Mouse (Mus musculus): ENCODE measurements at regions not wholly inside any gene's neighbourhood (a gene's known extent, or its start where the extent isn't known, plus 50 kb on each side); places are given as distances from the start of the nearest gene placed in this dataset.

- DNase-seq (ENCODE audit: low spot score): no peak
- H3K9me3 ChIP-seq: no peaks in the 10 kb centered on the region
- H3K4me3 ChIP-seq: no peak overlapping the region
- no peaks in the 10 kb centered on the region for H3K27me3 ChIP-seq (ENCODE audit: insufficient read depth, poor library complexity, severe bottlenecking)
- H3K27ac ChIP-seq: no peak overlapping the region
- no peaks in the 10 kb centered on the region for H3K36me3 ChIP-seq
- 85% methylated on average over 2 of the region's 2 CpGs for WGBS
- no peaks in the 10 kb centered on the region for H3K4me1 ChIP-seq (replicated peaks)
These were observed 117.7 kb upstream of the Jun start for GRCm38 (mm10) chr4:95169702-95170101.

GRCm38 (mm10) chr4:95177753-95178152 is 125.7 kb upstream of the Jun start:
- H3K4me3 ChIP-seq: no peak overlapping the region
- 82% methylated on average over 2 of the region's 2 CpGs for WGBS
- peaks cover 6% of the 10 kb centered on the region; the same call in 1 of the 2 replicates for H3K4me1 ChIP-seq (replicated peaks)
- H3K27ac ChIP-seq: no peak overlapping the region
- no peaks in the 10 kb centered on the region for H3K27me3 ChIP-seq (ENCODE audit: insufficient read depth, poor library complexity, severe bottlenecking)
- H3K9me3 ChIP-seq: no peaks in the 10 kb centered on the region
- DNase-seq (ENCODE audit: low spot score): no peak
- H3K36me3 ChIP-seq: no peaks in the 10 kb centered on the region

- H3K9me3 ChIP-seq: no peaks in the 10 kb centered on the region
- no peaks in the 10 kb centered on the region for H3K36me3 ChIP-seq
- no peak overlapping the region for H3K27ac ChIP-seq
- H3K27me3 ChIP-seq (ENCODE audit: insufficient read depth, poor library complexity, severe bottlenecking): no peaks in the 10 kb centered on the region
- no peak overlapping the region for H3K4me3 ChIP-seq
- WGBS: 65% methylated on average over 3 of the region's 3 CpGs
- no peak for DNase-seq (ENCODE audit: low spot score)
- H3K4me1 ChIP-seq (replicated peaks): peaks cover 6% of the 10 kb centered on the region; the same call in 1 of the 2 replicates
These were observed 126.4 kb upstream of the Jun start for GRCm38 (mm10) chr4:95178467-95178866.

GRCm38 (mm10) chr4:95178900-95179299 is 126.9 kb upstream of the Jun start:
- Histone ChIP-seq H3K27ac (no peak overlapping the region), H3K4me1 (replicated peaks) (peaks cover 6% of the 10 kb centered on the region; the same call in 1 of the 2 replicates), H3K4me3 (no peak overlapping the region), H3K36me3 (no peaks in the 10 kb centered on the region), H3K27me3 (ENCODE audit: insufficient read depth, poor library complexity, severe bottlenecking) (no peaks in the 10 kb centered on the region), H3K9me3 (no peaks in the 10 kb centered on the region)
- 73% methylated on average over 8 of the region's 8 CpGs for WGBS
- no peak for DNase-seq (ENCODE audit: low spot score)

- Histone ChIP-seq H3K9me3 (no peaks in the 10 kb centered on the region), H3K36me3 (no peaks in the 10 kb centered on the region), H3K4me1 (replicated peaks) (peaks cover 6% of the 10 kb centered on the region; the same call in 1 of the 2 replicates), H3K4me3 (no peak overlapping the region), H3K27ac (no peak overlapping the region), H3K27me3 (ENCODE audit: insufficient read depth, poor library complexity, severe bottlenecking) (no peaks in the 10 kb centered on the region)
- WGBS: 93% methylated on average over 5 of the region's 5 CpGs
- DNase-seq (ENCODE audit: low spot score): no peak
These were observed 128.4 kb upstream of the Jun start for GRCm38 (mm10) chr4:95180446-95180845.

GRCm38 (mm10) chr4:95180999-95181398 is 129.0 kb upstream of the Jun start:
- H3K27me3 ChIP-seq (ENCODE audit: insufficient read depth, poor library complexity, severe bottlenecking): no peaks in the 10 kb centered on the region
- no peak for DNase-seq (ENCODE audit: low spot score)
- peaks cover 11% of the 10 kb centered on the region; the same call in 1 of the 2 replicates for H3K4me1 ChIP-seq (replicated peaks)
- H3K36me3 ChIP-seq: no peaks in the 10 kb centered on the region
- H3K27ac ChIP-seq: no peak overlapping the region
- no peaks in the 10 kb centered on the region for H3K9me3 ChIP-seq
- H3K4me3 ChIP-seq: no peak overlapping the region

- no peak overlapping the region for H3K4me3 ChIP-seq
- H3K9me3 ChIP-seq: no peaks in the 10 kb centered on the region
- H3K4me1 ChIP-seq (replicated peaks): 0 out of 2 replicates have a peak, but pooled peaks cover 5% of the 10 kb centered on the region
- DNase-seq (ENCODE audit: low spot score): no peak
- H3K27ac ChIP-seq: no peak overlapping the region
- no peaks in the 10 kb centered on the region for H3K27me3 ChIP-seq (ENCODE audit: insufficient read depth, poor library complexity, severe bottlenecking)
- WGBS: 94% methylated on average over 4 of the region's 4 CpGs
- no peaks in the 10 kb centered on the region for H3K36me3 ChIP-seq
These were observed 132.2 kb upstream of the Jun start for GRCm38 (mm10) chr4:95184180-95184579.

- WGBS: 77% methylated on average over 14 of the region's 14 CpGs
- H3K4me1 ChIP-seq (replicated peaks): 0 out of 2 replicates have a peak, but pooled peaks cover 5% of the 10 kb centered on the region
These were observed 133.3 kb upstream of the Jun start for GRCm38 (mm10) chr4:95185113-95185915.

GRCm38 (mm10) chr4:95185916-95186200 is 133.8 kb upstream of the Jun start:
- no peaks in the 10 kb centered on the region for H3K36me3 ChIP-seq
- WGBS: 86% methylated on average over 3 of the region's 3 CpGs
- H3K9me3 ChIP-seq: no peaks in the 10 kb centered on the region
- no peak for DNase-seq (ENCODE audit: low spot score)
- no peaks in the 10 kb centered on the region for H3K27me3 ChIP-seq (ENCODE audit: insufficient read depth, poor library complexity, severe bottlenecking)
- H3K4me1 ChIP-seq (replicated peaks): 0 out of 2 replicates have a peak, but pooled peaks cover 5% of the 10 kb centered on the region
- H3K27ac ChIP-seq: no peak overlapping the region
- H3K4me3 ChIP-seq: no peak overlapping the region

More at GRCm38 (mm10) chr4:95185113-95185915, 133.3 kb upstream of the Jun start:
- DNase-seq (ENCODE audit: low spot score): no peak
- H3K27ac ChIP-seq: no peak overlapping the region
- no peaks in the 10 kb centered on the region for H3K27me3 ChIP-seq (ENCODE audit: insufficient read depth, poor library complexity, severe bottlenecking)
- no peaks in the 10 kb centered on the region for H3K9me3 ChIP-seq
- no peak overlapping the region for H3K4me3 ChIP-seq
- no peaks in the 10 kb centered on the region for H3K36me3 ChIP-seq

GRCm38 (mm10) chr4:95188107-95188506 is 136.1 kb upstream of the Jun start:
- 91% methylated on average over 3 of the region's 3 CpGs for whole genome bisulfite sequencing
- no peaks in the 10 kb centered on the region for H3K36me3 ChIP-seq
- no peak overlapping the region for H3K4me3 ChIP-seq
- H3K9me3 ChIP-seq: no peaks in the 10 kb centered on the region
- no peak for DNase-seq (ENCODE audit: low spot score)
- no peaks in the 10 kb centered on the region for H3K27me3 ChIP-seq (ENCODE audit: insufficient read depth, poor library complexity, severe bottlenecking)
- 0 out of 2 replicates have a peak, but pooled peaks cover 5% of the 10 kb centered on the region for H3K4me1 ChIP-seq (replicated peaks)
- no peak overlapping the region for H3K27ac ChIP-seq

GRCm38 (mm10) chr4:95191654-95192406 is 139.8 kb upstream of the Jun start:
- H3K27ac ChIP-seq: no peak overlapping the region
- 83% methylated on average over 7 of the region's 7 CpGs for WGBS
- no peaks in the 10 kb centered on the region for H3K36me3 ChIP-seq
- H3K4me3 ChIP-seq: no peak overlapping the region
- H3K27me3 ChIP-seq (ENCODE audit: insufficient read depth, poor library complexity, severe bottlenecking): no peaks in the 10 kb centered on the region
- peaks cover 5% of the 10 kb centered on the region; the same call in 1 of the 2 replicates for H3K4me1 ChIP-seq (replicated peaks)
- no peak for DNase-seq (ENCODE audit: low spot score)
- H3K9me3 ChIP-seq: no peaks in the 10 kb centered on the region

- Histone ChIP-seq H3K4me1 (replicated peaks) (peaks cover 10% of the 10 kb centered on the region; the same call in 1 of the 2 replicates), H3K36me3 (no peaks in the 10 kb centered on the region), H3K9me3 (no peaks in the 10 kb centered on the region), H3K27me3 (ENCODE audit: insufficient read depth, poor library complexity, severe bottlenecking) (no peaks in the 10 kb centered on the region), H3K4me3 (no peak overlapping the region), H3K27ac (no peak overlapping the region)
- DNase-seq (ENCODE audit: low spot score): no peak
These were observed 140.5 kb upstream of the Jun start for GRCm38 (mm10) chr4:95192562-95192961.

GRCm38 (mm10) chr4:95193028-95193427 is 141.0 kb upstream of the Jun start:
- Histone ChIP-seq H3K27ac (no peak overlapping the region), H3K36me3 (no peaks in the 10 kb centered on the region), H3K4me1 (replicated peaks) (peaks cover 10% of the 10 kb centered on the region; the same call in 1 of the 2 replicates), H3K9me3 (no peaks in the 10 kb centered on the region), H3K27me3 (ENCODE audit: insufficient read depth, poor library complexity, severe bottlenecking) (no peaks in the 10 kb centered on the region), H3K4me3 (no peak overlapping the region)
- WGBS: 73% methylated on average over 4 of the region's 4 CpGs
- DNase-seq (ENCODE audit: low spot score): no peak

Data from hindbrain, embryonic 10.5 days (tissue).